Mouse (Mus musculus) c-Kit-positive CD71-negative TER-119-negative erythroid progenitor cells, embryonic 14.5 days (primary cell): ENCODE data around the gene Purb.
"Not testable (repeated sequence)": the region's sequence is repeated elsewhere in the genome, so short reads cannot be mapped to it uniquely, and the experiment has no call there.

Experiments used
- DNase-seq: peaks from one replicate; pipeline ENCODE4 v3.0.0-alpha.2; 2013; ENCODE audit warnings: low read depth

The Purb gene

GRCm38 (mm10) chr11:6444077-6444853 is 31.5 kb downstream of the Purb start, which contains the start of gene H2afv:
H2afv (minus strand) TSS chr11:6444443.
- peak; percentile 99 for DNase-seq

- DNase-seq = no peak
These were observed 32.0 kb downstream of the Purb start for GRCm38 (mm10) chr11:6443727-6444076.

- no peak for DNase-seq
These were observed 32.6 kb downstream of the Purb start for GRCm38 (mm10) chr11:6443102-6443501.

GRCm38 (mm10) chr11:6442566-6442965 is 33.2 kb downstream of the Purb start:
- no peak for DNase-seq

- DNase-seq = no peak
These were observed 35.5 kb downstream of the Purb start for GRCm38 (mm10) chr11:6440171-6440570.

- DNase-seq = no peak
These were observed 38.0 kb downstream of the Purb start for GRCm38 (mm10) chr11:6437667-6438066.

- no peak for DNase-seq
These were observed 39.3 kb downstream of the Purb start for GRCm38 (mm10) chr11:6436442-6436841.

GRCm38 (mm10) chr11:6430186-6430585 is 45.5 kb downstream of the Purb start:
- DNase-seq = no peak

- no peak for DNase-seq
These were observed 54.9 kb downstream of the Purb start for GRCm38 (mm10) chr11:6420722-6421350.

GRCm38 (mm10) chr11:6420283-6420703 is 55.4 kb downstream of the Purb start:
- no peak for DNase-seq

GRCm38 (mm10) chr11:6419156-6419555 is 56.6 kb downstream of the Purb start:
- not testable (repeated sequence) for DNase-seq

GRCm38 (mm10) chr11:6418751-6419150 is 57.0 kb downstream of the Purb start:
- DNase-seq = no peak
